Mouse (Mus musculus) liver, embryonic 15.5 days (tissue): ENCODE measurements around the gene Ccser2. TPM values are rescaled to one million over a fixed set of nuclear protein-coding genes. Genes with fewer than 3 reads are reported as not detected.
"Not testable (repeated sequence)": the region's sequence is repeated elsewhere in the genome, so short reads cannot be mapped to it uniquely, and the experiment has no call there.

Source experiments
- ATAC-seq: fragments of 200-750 bp; cut with Nextera tagmentation; 2 replicates; pipeline ENCODE4 v1.8.0; 2017; ENCODE audit warnings: moderate number of reproducible peaks, mild to moderate bottlenecking, moderate library complexity; ENCODE audit not compliant: insufficient read depth
- H3K27ac ChIP-seq: fragments of 300-500 bp; sonication (generic); replicated peaks from 2 replicates; pipeline ENCODE4 v1.5.1; 2015; ENCODE audit warnings: mild to moderate bottlenecking, inconsistent platforms
- H3K27me3 ChIP-seq: fragments of 300-500 bp; sonication (generic); 2 replicates; pipeline ENCODE4 v1.6.1; 2015; ENCODE audit warnings: mild to moderate bottlenecking, inconsistent platforms
- H3K36me3 ChIP-seq: fragments of 300-500 bp; sonication (generic); replicated peaks from 2 replicates; pipeline ENCODE4 v1.6.1; 2015; ENCODE audit warnings: moderate library complexity, mild to moderate bottlenecking, inconsistent platforms
- H3K4me1 ChIP-seq: fragments of 300-500 bp; sonication (generic); replicated peaks from 2 replicates; pipeline ENCODE4 v1.6.1; 2015; ENCODE audit warnings: inconsistent platforms
- H3K4me2 ChIP-seq: fragments of 300-500 bp; sonication (generic); 2 replicates; pipeline ENCODE4 v1.6.1; 2015; ENCODE audit warnings: moderate library complexity, mild to moderate bottlenecking, inconsistent platforms
- H3K4me3 ChIP-seq: fragments of 300-500 bp; sonication (generic); replicated peaks from 2 replicates; pipeline ENCODE4 v1.5.1; 2015; ENCODE audit warnings: mild to moderate bottlenecking, inconsistent platforms
- H3K9ac ChIP-seq: fragments of 300-500 bp; sonication (generic); 2 replicates; pipeline ENCODE4 v1.6.1; 2015; ENCODE audit warnings: moderate library complexity, mild to moderate bottlenecking, inconsistent platforms
- H3K9me3 ChIP-seq: fragments of 300-500 bp; sonication (generic); replicated peaks from 2 replicates; pipeline ENCODE4 v1.6.1; 2016; ENCODE audit warnings: inconsistent platforms
- WGBS: fragments of 180-500 bp; shearing (Covaris S2); methylation state at CpG from one replicate; pipeline ENCODE4 v1.1.7; 2015; ENCODE audit warnings: mixed read lengths; ENCODE audit not compliant: insufficient replicate concordance; 5-methylcytosine and 5-hydroxymethylcytosine counted together
- polyA plus RNA-seq: library from polyadenylated mRNA; unstranded; fragments of >200 nt; fragmentation: Nextera tagmentation; extraction: Ambion mirVana; gene quantifications from 2 replicates; pipeline ENCODE4 v1.2.1, GENCODE M21; 2015

The Ccser2 gene
- 6.4 and 6.9 TPM in 2 replicates for polyA plus RNA-seq

DNA sequence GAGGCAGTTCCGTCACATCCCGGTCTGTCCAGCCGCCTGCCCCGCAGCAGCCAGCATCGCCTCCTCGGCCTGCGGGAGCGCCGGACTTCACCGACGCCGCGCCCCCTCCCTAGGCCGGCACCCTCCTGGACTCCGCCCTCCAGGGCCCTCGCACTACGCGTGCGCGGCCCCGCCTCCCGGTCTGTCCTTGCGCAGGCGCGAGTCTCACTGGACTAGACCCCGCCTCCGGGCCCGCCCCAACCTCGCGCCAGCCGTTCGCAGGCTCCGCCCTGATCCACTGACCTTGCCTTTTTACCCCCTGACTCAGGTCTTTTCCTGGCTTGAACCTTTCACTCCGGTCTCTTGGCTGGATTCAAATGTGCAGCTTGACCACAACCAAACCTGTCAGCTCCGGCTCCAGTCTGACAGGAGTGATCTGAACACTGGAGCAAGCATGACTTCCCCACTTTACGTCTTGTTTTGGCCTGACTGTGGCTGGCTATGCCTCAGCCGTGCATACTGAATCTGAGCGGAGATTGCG, at the start of gene Ccser2:
Gene Ccser2 (minus strand): TSS at position 150 of the 520 bp plus-strand sequence.
- Histone ChIP-seq H3K4me2 (peak within 1 kb of the TSS; percentile 96), H3K27me3 (no peaks in the 10 kb centered on the region), H3K27ac (peak within 1 kb of the TSS; percentile 66), H3K36me3 (no peaks in the 10 kb centered on the region), H3K4me3 (peak within 1 kb of the TSS; percentile 87), H3K4me1 (peaks cover 24% of the 10 kb centered on the region), H3K9me3 (no peaks in the 10 kb centered on the region), H3K9ac (peak within 1 kb of the TSS; percentile 74)
- peak; percentile 99 for ATAC-seq
- WGBS = 1% methylated on average over 39 of the region's 39 CpGs

GRCm38 (mm10) chr14:37015894-37016293, 47.3 kb upstream of the Ccser2 start:
- no peaks in the 10 kb centered on the region for H3K27me3 ChIP-seq
- ATAC-seq = no peak
- H3K4me2 ChIP-seq = no peak overlapping the region
- no peak overlapping the region for H3K4me3 ChIP-seq
- H3K36me3 ChIP-seq = no peaks in the 10 kb centered on the region
- WGBS = 23% methylated on average over 5 of the region's 5 CpGs
- no peaks in the 10 kb centered on the region for H3K4me1 ChIP-seq
- no peaks in the 10 kb centered on the region for H3K9me3 ChIP-seq
- H3K9ac ChIP-seq = no peak overlapping the region
- H3K27ac ChIP-seq = no peak overlapping the region

- 41% methylated on average over 3 of the region's 3 CpGs for WGBS
- H3K27me3 ChIP-seq = no peaks in the 10 kb centered on the region
- H3K4me2 ChIP-seq = no peak overlapping the region
- no peaks in the 10 kb centered on the region for H3K36me3 ChIP-seq
- no peak overlapping the region for H3K4me3 ChIP-seq
- no peak for ATAC-seq
- H3K4me1 ChIP-seq = no peaks in the 10 kb centered on the region
- H3K27ac ChIP-seq = no peak overlapping the region
- no peaks in the 10 kb centered on the region for H3K9me3 ChIP-seq
- no peak overlapping the region for H3K9ac ChIP-seq
Measured at GRCm38 (mm10) chr14:37013644-37014043, 45.1 kb upstream of the Ccser2 start.

DNA sequence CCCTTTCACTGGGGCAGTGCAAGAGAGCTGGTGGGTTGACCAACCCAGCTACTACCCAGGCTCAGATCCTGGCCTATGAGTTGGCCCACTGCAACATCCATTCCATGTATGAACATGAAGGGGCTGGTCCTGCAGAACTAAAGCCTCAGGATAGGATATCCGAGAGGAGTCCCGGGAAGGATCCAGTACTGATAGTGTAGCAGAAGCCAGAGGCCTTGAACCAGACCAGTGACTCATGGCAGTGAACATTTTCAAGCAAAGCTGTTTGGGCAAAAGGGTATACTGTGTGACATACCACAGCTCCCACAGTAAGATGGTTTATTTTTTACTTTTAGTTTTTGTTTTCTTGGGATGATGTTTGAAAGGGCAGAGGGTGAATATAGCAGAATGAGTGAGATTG, 41.1 kb upstream of the Ccser2 start:
- no peaks in the 10 kb centered on the region for H3K9me3 ChIP-seq
- H3K27ac ChIP-seq = no peak overlapping the region
- no peak overlapping the region for H3K4me2 ChIP-seq
- 58% methylated on average over 2 of the region's 2 CpGs for WGBS
- no peak overlapping the region for H3K9ac ChIP-seq
- no peak for ATAC-seq
- H3K4me3 ChIP-seq = no peak overlapping the region
- no peaks in the 10 kb centered on the region for H3K27me3 ChIP-seq
- H3K36me3 ChIP-seq = no peaks in the 10 kb centered on the region
- H3K4me1 ChIP-seq = no peaks in the 10 kb centered on the region

DNA sequence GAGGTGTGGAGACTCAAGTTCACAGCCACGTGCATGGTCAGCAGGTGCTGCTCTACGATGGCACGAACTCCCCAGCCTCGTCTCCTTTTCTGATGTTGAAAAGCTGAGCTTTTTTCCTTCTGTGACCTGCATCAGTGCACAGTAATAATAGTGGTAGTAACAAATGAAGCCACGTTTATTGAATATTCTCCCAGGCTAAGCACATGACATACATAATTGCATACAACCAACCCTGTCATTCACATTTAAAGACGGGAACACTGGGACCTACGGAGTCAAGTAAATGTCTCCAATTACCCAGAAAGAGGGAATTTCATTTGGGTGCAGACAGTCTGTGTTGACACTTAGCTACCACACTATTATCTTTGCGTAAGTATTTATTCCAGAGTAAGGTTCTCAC, 37.9 kb upstream of the Ccser2 start:
- no peak overlapping the region for H3K27ac ChIP-seq

GRCm38 (mm10) chr14:37005865-37006264, 37.3 kb upstream of the Ccser2 start:
- Histone ChIP-seq H3K4me3 (no peak overlapping the region), H3K4me1 (no peaks in the 10 kb centered on the region), H3K9ac (no peak overlapping the region), H3K4me2 (no peak overlapping the region), H3K9me3 (no peaks in the 10 kb centered on the region), H3K36me3 (no peaks in the 10 kb centered on the region), H3K27me3 (no peaks in the 10 kb centered on the region), H3K27ac (no peak overlapping the region)
- WGBS = 23% methylated on average over 3 of the region's 3 CpGs
- no peak for ATAC-seq

More for the DNA sequence above, 37.9 kb upstream of the Ccser2 start:
- ATAC-seq = no peak
- Histone ChIP-seq H3K4me1 (no peaks in the 10 kb centered on the region), H3K9ac (no peak overlapping the region), H3K9me3 (no peaks in the 10 kb centered on the region), H3K27me3 (no peaks in the 10 kb centered on the region), H3K4me3 (no peak overlapping the region), H3K4me2 (no peak overlapping the region), H3K36me3 (no peaks in the 10 kb centered on the region)
- 60% methylated on average over 8 of the region's 8 CpGs for WGBS

- ATAC-seq = no peak
- Histone ChIP-seq H3K4me3 (no peak overlapping the region), H3K27ac (no peak overlapping the region), H3K27me3 (no peaks in the 10 kb centered on the region), H3K4me1 (no peaks in the 10 kb centered on the region), H3K9me3 (no peaks in the 10 kb centered on the region), H3K4me2 (no peak overlapping the region), H3K36me3 (no peaks in the 10 kb centered on the region), H3K9ac (no peak overlapping the region)
- WGBS = 55% methylated on average over 8 of the region's 8 CpGs
Measured at GRCm38 (mm10) chr14:37003431-37004095, 35.0 kb upstream of the Ccser2 start.

GRCm38 (mm10) chr14:37002852-37003251, 34.3 kb upstream of the Ccser2 start:
- H3K4me1 ChIP-seq = no peaks in the 10 kb centered on the region
- H3K36me3 ChIP-seq = no peaks in the 10 kb centered on the region
- H3K27ac ChIP-seq = no peak overlapping the region
- H3K27me3 ChIP-seq = no peaks in the 10 kb centered on the region
- H3K9ac ChIP-seq = no peak overlapping the region
- no peaks in the 10 kb centered on the region for H3K9me3 ChIP-seq
- H3K4me3 ChIP-seq = no peak overlapping the region
- H3K4me2 ChIP-seq = no peak overlapping the region
- 35% methylated on average over 2 of the region's 2 CpGs for WGBS
- ATAC-seq = no peak

DNA sequence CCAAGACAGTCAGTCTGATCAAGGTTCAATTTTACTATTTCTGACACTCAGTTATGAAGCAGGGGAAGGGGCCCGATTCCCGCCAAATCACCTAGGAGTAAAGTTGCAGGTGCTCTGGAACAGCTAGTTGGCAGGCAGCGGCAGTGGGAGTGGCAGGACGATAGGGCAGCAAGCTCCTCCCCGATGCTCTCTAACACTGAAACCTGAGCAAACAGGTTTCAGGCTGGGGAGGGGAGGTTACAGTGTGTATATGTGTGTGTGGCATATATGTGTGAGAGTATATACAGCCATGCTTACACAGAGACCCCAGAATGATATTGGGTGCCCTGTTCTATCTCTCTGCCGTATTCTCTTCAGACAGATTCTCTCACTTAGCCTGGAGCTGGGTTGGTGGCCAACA, 32.2 kb upstream of the Ccser2 start:
- not testable (repeated sequence) for H3K4me3 ChIP-seq, H3K9me3 ChIP-seq, H3K27me3 ChIP-seq, ATAC-seq, H3K4me2 ChIP-seq, H3K9ac ChIP-seq, H3K36me3 ChIP-seq, H3K4me1 ChIP-seq, H3K27ac ChIP-seq
- 62% methylated on average over 6 of the region's 6 CpGs for WGBS

DNA sequence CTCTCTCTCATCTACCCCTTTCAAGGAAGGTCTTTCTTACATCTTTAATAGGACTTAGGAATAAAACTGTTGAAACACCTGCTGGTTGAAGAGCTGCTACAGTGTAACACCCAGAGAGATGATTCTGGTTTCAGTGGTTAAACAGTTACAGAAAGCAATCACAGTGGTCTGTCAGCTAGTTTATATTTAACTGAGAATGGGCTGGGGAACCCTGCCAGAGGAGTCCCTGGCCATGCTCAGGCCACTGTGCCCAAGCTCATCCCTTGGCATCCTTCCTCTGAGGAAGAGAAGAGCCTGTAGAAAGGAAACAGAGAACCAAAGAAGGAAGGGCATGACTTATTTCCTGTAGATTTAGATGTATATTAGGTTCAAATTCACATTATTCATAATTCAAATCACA, 21.2 kb upstream of the Ccser2 start:
- no peak for ATAC-seq
- Histone ChIP-seq H3K4me2 (no peak overlapping the region), H3K9me3 (no peaks in the 10 kb centered on the region), H3K36me3 (no peaks in the 10 kb centered on the region), H3K9ac (no peak overlapping the region), H3K4me3 (no peak overlapping the region), H3K27me3 (no peaks in the 10 kb centered on the region), H3K27ac (no peak overlapping the region), H3K4me1 (no peaks in the 10 kb centered on the region)

- WGBS = 55% methylated on average over 3 of the region's 3 CpGs
- no peak overlapping the region for H3K4me2 ChIP-seq
- no peaks in the 10 kb centered on the region for H3K9me3 ChIP-seq
- H3K27ac ChIP-seq = no peak overlapping the region
- no peaks in the 10 kb centered on the region for H3K36me3 ChIP-seq
- H3K4me1 ChIP-seq = no peaks in the 10 kb centered on the region
- no peak overlapping the region for H3K4me3 ChIP-seq
- no peak overlapping the region for H3K9ac ChIP-seq
- ATAC-seq = no peak
- H3K27me3 ChIP-seq = no peaks in the 10 kb centered on the region
Measured at GRCm38 (mm10) chr14:36985693-36986092, 17.1 kb upstream of the Ccser2 start.

DNA sequence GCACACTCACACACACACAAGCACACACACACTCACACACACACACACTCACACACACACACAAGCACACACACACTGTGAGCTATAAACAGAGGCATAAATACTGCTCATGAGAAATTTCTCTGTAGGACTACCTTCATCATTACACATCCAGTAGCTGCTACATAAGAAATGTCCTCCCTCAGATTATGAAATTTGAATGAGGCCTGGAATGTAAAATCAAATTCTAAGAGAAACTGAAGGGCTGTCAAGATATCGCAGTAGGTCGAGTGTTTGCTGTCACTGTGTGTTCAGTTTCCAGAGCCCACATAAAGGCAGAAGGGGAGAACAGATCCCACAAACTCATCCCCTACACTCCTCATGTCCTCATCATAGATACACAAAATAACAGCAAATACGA, 6.4 kb upstream of the Ccser2 start:
- Histone ChIP-seq H3K4me2 (no peak overlapping the region), H3K36me3 (no peaks in the 10 kb centered on the region), H3K27me3 (no peaks in the 10 kb centered on the region), H3K4me3 (no peak overlapping the region), H3K9ac (no peak overlapping the region), H3K27ac (no peak overlapping the region), H3K9me3 (no peaks in the 10 kb centered on the region), H3K4me1 (no peaks in the 10 kb centered on the region)
- 76% methylated on average over 3 of the region's 3 CpGs for WGBS
- ATAC-seq = no peak
